Mouse (Mus musculus): ENCODE data around the gene Pgam5. TPM values are rescaled to one million over a fixed set of nuclear protein-coding genes. Genes with fewer than 3 reads are reported as not detected.

Pgam5 gene
- total and polyA plus RNA-seq, 2 experiments from 2014 or later, result 39.6 to 76.6 TPM

DNA sequence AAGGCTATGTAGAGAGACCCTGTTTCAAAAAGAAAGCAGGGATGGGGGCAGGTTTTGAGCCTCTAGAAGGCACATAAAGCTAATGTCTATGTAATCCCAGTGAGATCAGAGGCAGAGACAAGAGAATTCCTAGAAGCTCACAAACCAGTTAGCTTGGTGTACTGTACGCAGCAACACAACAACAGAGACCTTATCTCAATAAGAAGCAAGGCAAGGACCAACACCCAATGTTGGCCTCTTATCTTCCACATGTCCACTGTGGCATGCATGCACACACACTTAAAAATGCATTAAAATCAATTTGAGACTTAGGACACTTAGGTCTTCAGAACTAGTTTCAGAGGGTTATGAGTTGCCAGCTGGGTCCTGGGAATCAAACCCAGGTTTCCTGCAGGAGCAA, 21.9 kb upstream of the Pgam5 start:
- H3K36me3 ChIP-seq (replicated peaks; ENCODE audit: control insufficient read depth, insufficient read depth, low read length), result peaks cover 47% of the 10 kb centered on the region
- TF ChIP-seq CTCF (IDR thresholded peaks at IDR 0.05; ENCODE audit: low read depth) (no peak), EP300 (IDR thresholded peaks at IDR 0.05; ENCODE audit: low read depth) (no peak)
- H3K4me3 ChIP-seq (ENCODE audit: low read depth, low read length), result no peak overlapping the region
- H3K9me3 ChIP-seq (replicated peaks; ENCODE audit: control insufficient read depth, low read length), result no peaks in the 10 kb centered on the region
- H3K9ac ChIP-seq (replicated peaks; ENCODE audit: low read depth, low read length), result no peak overlapping the region
- no peak overlapping the region for H3K4me2 ChIP-seq (ENCODE audit: low read depth, low read length)
- ATAC-seq (ENCODE audit: insufficient read depth, low read depth), result no peak
- no peaks in the 10 kb centered on the region for H3K27me3 ChIP-seq (ENCODE audit: control insufficient read depth, insufficient read depth, low read length)
- DNase-seq (ENCODE audit: low spot score), result no peak
- H3K4me1 ChIP-seq (ENCODE audit: control insufficient read depth, insufficient read depth), result no peaks in the 10 kb centered on the region
- 92% methylated on average over 1 of the region's 1 CpGs for WGBS
- H3K27ac ChIP-seq (ENCODE audit: low read depth), result no peak overlapping the region

GRCm38 (mm10) chr5:110287084-110287475, 17.4 kb upstream of the Pgam5 start:
- Histone ChIP-seq H3K4me2 (ENCODE audit: low read depth, low read length) (peak overlapping the region; percentile 79), H3K9me3 (replicated peaks; ENCODE audit: control insufficient read depth, low read length) (no peaks in the 10 kb centered on the region), H3K27ac (ENCODE audit: low read depth) (no peak overlapping the region), H3K27me3 (ENCODE audit: control insufficient read depth, insufficient read depth, low read length) (no peaks in the 10 kb centered on the region), H3K9ac (replicated peaks; ENCODE audit: low read depth, low read length) (peak overlapping the region; percentile 77; the same call in 1 of the 2 replicates), H3K4me1 (ENCODE audit: control insufficient read depth, insufficient read depth) (peaks cover 9% of the 10 kb centered on the region), H3K4me3 (ENCODE audit: low read depth, low read length) (peak overlapping the region; percentile 71; the same call in 1 of the 2 replicates), H3K36me3 (replicated peaks; ENCODE audit: control insufficient read depth, insufficient read depth, low read length) (peaks cover 23% of the 10 kb centered on the region)
- no peak for DNase-seq (ENCODE audit: low spot score)
- ATAC-seq (ENCODE audit: insufficient read depth, low read depth), result no peak
- no peak for TF ChIP-seq CTCF (IDR thresholded peaks at IDR 0.05; ENCODE audit: low read depth)
- 71% methylated on average over 2 of the region's 2 CpGs for WGBS

DNA sequence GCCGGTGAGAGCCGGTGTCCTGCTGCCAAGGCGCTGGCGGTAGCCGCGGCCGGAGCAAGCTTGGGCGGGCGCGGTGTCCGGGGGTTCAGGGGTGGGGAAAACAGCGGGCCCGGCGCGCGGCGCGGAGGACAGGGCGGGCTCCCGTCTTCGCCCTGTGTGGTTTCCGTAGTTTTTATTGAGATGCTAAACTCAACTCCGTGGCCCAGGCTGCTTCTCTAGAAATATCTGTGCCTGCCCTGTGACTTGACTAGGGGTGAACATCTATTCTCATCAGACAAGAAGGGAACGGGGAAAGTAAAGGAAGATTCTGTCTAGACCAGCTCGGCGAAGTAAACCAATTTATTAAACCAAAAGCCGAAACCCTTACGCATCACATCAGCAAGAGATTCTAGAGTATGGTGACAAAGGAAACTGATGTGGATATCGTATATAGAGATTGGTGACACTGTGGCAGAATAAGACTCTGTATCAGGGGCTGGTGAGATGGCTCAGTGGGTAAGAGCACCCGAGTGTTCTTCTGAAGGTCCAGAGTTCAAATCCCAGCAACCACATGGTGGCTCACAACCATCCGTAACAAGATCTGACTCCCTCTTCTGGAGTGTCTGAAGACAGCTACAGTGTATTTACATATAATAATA, 16.9 kb upstream of the Pgam5 start:
- H3K36me3 ChIP-seq (replicated peaks; ENCODE audit: control insufficient read depth, insufficient read depth, low read length), result peaks cover 18% of the 10 kb centered on the region
- no peak for TF ChIP-seq CTCF (IDR thresholded peaks at IDR 0.05; ENCODE audit: low read depth)
- no peak for TF ChIP-seq EP300 (IDR thresholded peaks at IDR 0.05; ENCODE audit: low read depth)
- H3K4me2 ChIP-seq (ENCODE audit: low read depth, low read length), result peak overlapping the region; percentile 79
- DNase-seq (ENCODE audit: low spot score) (no peak), ATAC-seq (ENCODE audit: insufficient read depth, low read depth) (no peak; the same call in 1 of the 2 replicates)
- H3K4me1 ChIP-seq (ENCODE audit: control insufficient read depth, insufficient read depth), result peaks cover 9% of the 10 kb centered on the region
- H3K27ac ChIP-seq (ENCODE audit: low read depth), result peak overlapping the region; percentile 69; the same call in 1 of the 2 replicates
- peak overlapping the region; percentile 71 for H3K4me3 ChIP-seq (ENCODE audit: low read depth, low read length)
- H3K27me3 ChIP-seq (ENCODE audit: control insufficient read depth, insufficient read depth, low read length), result no peaks in the 10 kb centered on the region
- H3K9me3 ChIP-seq (replicated peaks; ENCODE audit: control insufficient read depth, low read length), result no peaks in the 10 kb centered on the region
- WGBS, result 2% methylated on average over 30 of the region's 31 CpGs
- peak overlapping the region; percentile 77 for H3K9ac ChIP-seq (replicated peaks; ENCODE audit: low read depth, low read length)

- peak within 1 kb of the TSS; percentile 79 for H3K4me2 ChIP-seq (ENCODE audit: low read depth, low read length)
- no peaks in the 10 kb centered on the region for H3K9me3 ChIP-seq (replicated peaks; ENCODE audit: control insufficient read depth, low read length)
- DNase-seq (ENCODE audit: low spot score), result peak; percentile 95
- no peaks in the 10 kb centered on the region for H3K27me3 ChIP-seq (ENCODE audit: control insufficient read depth, insufficient read depth, low read length)
- H3K9ac ChIP-seq (replicated peaks; ENCODE audit: low read depth, low read length), result peak within 1 kb of the TSS; percentile 77
- ATAC-seq (ENCODE audit: insufficient read depth, low read depth), result peak; percentile 98
- WGBS, result 0% methylated on average over 61 of the region's 64 CpGs
- H3K4me3 ChIP-seq (ENCODE audit: low read depth, low read length), result peak within 1 kb of the TSS; percentile 71
- peaks cover 9% of the 10 kb centered on the region for H3K4me1 ChIP-seq (ENCODE audit: control insufficient read depth, insufficient read depth)
- H3K36me3 ChIP-seq (replicated peaks; ENCODE audit: control insufficient read depth, insufficient read depth, low read length), result peaks cover 13% of the 10 kb centered on the region
- H3K27ac ChIP-seq (ENCODE audit: low read depth), result peak within 1 kb of the TSS; percentile 81
- TF ChIP-seq EP300 (IDR thresholded peaks at IDR 0.05; ENCODE audit: low read depth) (no peak), CTCF (IDR thresholded peaks at IDR 0.05; ENCODE audit: low read depth) (no peak)
Measured at GRCm38 (mm10) chr5:110285770-110286445, 16.2 kb upstream of the Pgam5 start, which contains the start of the genes Pxmp2 and Pole. Gene Pxmp2 (minus strand): TSS chr5:110286186. Gene Pole (plus strand): TSS chr5:110286306.

GRCm38 (mm10) chr5:110285156-110285555, 15.4 kb upstream of the Pgam5 start:
- ATAC-seq (ENCODE audit: insufficient read depth, low read depth), result no peak
- TF ChIP-seq CTCF (IDR thresholded peaks at IDR 0.05; ENCODE audit: low read depth), result no peak
- TF ChIP-seq EP300 (IDR thresholded peaks at IDR 0.05; ENCODE audit: low read depth), result no peak
- H3K4me1 ChIP-seq (ENCODE audit: control insufficient read depth, insufficient read depth), result peaks cover 9% of the 10 kb centered on the region
- peak overlapping the region; percentile 71 for H3K4me3 ChIP-seq (ENCODE audit: low read depth, low read length)
- WGBS, result 1% methylated on average over 15 of the region's 15 CpGs
- H3K27ac ChIP-seq (ENCODE audit: low read depth), result peak overlapping the region; percentile 81
- peak overlapping the region; percentile 77 for H3K9ac ChIP-seq (replicated peaks; ENCODE audit: low read depth, low read length)
- peaks cover 11% of the 10 kb centered on the region for H3K36me3 ChIP-seq (replicated peaks; ENCODE audit: control insufficient read depth, insufficient read depth, low read length)
- H3K9me3 ChIP-seq (replicated peaks; ENCODE audit: control insufficient read depth, low read length), result no peaks in the 10 kb centered on the region
- DNase-seq (ENCODE audit: low spot score), result peak; percentile 8
- peak overlapping the region; percentile 79 for H3K4me2 ChIP-seq (ENCODE audit: low read depth, low read length)
- no peaks in the 10 kb centered on the region for H3K27me3 ChIP-seq (ENCODE audit: control insufficient read depth, insufficient read depth, low read length)

Data from heart, postnatal 0 days (tissue).